Mouse (Mus musculus): ENCODE measurements at regions not wholly inside any gene's neighbourhood (a gene's known extent, or its start where the extent isn't known, plus 50 kb on each side); places are given as distances from the start of the nearest gene placed in this dataset.
"Not testable (repeated sequence)": the region's sequence is repeated elsewhere in the genome, so short reads cannot be mapped to it uniquely, and the experiment has no call there.

- DNase-seq = no peak
These were observed 186.3 kb upstream of the Tmem45b start for GRCm38 (mm10) chr9:31650362-31651130.

DNA sequence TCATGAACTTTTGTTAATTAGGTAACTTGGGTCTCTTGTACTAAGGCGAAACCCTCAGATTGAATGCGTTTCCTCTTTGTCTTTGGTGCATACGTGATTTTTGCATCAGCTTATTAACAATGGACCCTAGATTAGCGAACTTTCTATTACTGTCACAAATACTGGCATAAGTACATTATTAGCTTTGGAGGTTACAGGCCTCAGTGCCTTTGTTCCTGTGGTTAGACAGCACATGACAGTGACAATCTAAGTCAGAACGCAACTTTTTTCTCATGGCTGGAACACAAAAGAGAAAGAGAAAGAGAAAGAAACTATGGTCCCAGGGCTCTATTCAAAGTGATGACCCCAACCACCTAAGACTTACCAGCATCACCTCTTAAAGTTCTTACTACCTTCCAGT, 184.8 kb upstream of the Tmem45b start:
- DNase-seq = no peak

DNA sequence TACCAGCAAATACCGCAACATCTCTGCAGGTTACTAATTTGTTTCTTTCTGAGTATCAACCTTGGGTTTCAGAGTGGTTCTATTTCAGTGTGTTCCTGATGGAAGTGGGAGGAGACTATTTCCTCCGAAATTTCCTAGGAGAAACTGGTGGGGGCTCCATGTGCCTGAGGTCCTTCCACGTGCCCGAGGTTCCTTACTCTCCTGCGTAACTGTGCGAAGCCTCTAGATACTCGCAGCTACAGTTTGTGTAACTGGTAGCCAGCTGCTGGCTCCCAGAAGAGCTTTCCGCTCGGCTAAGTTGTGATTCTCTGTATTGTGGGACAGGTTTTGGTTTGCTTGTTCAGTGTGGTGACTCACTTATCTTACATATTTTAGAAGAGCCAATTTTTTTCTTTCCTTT, 184.3 kb upstream of the Tmem45b start:
- DNase-seq = no peak

GRCm38 (mm10) chr9:31645114-31645513, 180.9 kb upstream of the Tmem45b start:
- no peak for DNase-seq

DNA sequence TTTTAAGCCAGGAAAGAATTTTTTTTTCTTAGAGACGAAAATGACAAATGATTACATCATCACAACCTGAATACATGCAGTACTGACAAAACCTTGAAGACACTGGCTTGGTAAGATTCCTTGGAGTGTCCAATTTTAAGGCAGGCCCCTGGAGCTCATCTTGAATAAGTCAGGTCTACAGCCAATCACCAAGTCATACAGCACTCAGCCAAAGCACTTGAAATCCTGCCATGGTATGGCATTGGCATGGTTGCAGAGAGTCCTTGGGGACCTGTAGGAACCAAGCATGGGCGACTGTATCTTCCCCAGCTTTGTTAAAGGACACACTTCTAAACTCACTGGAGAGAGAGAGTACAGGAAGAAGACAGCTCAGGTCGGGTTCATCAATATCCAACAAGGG, 179.8 kb upstream of the Tmem45b start:
- no peak for DNase-seq

GRCm38 (mm10) chr9:31642169-31642568, 177.9 kb upstream of the Tmem45b start:
- no peak for DNase-seq

- DNase-seq = no peak
These were observed 164.0 kb upstream of the Tmem45b start for GRCm38 (mm10) chr9:31628291-31628690.

- DNase-seq = not testable (repeated sequence)
These were observed 157.3 kb upstream of the Tmem45b start for GRCm38 (mm10) chr9:31621553-31621952.

DNA sequence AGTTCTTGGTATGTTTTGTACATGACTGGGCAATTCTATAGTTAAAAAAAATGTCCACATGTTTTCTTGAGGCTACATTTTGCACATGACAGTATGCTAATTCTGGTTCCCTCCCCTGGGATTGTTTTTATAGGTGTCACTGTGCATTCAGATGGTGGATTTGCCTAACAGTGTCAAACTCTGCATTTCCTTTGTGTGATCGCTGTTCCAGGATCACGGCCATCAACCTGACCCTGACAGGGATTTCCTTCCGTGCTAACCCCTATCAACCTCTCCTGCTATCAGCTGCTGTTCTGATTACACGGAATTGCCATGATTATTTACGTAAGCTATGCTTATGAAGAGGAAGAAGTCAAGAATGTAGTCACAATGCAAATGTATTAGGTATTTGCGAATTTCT, 155.1 kb upstream of the Tmem45b start:
- no peak for DNase-seq

DNA sequence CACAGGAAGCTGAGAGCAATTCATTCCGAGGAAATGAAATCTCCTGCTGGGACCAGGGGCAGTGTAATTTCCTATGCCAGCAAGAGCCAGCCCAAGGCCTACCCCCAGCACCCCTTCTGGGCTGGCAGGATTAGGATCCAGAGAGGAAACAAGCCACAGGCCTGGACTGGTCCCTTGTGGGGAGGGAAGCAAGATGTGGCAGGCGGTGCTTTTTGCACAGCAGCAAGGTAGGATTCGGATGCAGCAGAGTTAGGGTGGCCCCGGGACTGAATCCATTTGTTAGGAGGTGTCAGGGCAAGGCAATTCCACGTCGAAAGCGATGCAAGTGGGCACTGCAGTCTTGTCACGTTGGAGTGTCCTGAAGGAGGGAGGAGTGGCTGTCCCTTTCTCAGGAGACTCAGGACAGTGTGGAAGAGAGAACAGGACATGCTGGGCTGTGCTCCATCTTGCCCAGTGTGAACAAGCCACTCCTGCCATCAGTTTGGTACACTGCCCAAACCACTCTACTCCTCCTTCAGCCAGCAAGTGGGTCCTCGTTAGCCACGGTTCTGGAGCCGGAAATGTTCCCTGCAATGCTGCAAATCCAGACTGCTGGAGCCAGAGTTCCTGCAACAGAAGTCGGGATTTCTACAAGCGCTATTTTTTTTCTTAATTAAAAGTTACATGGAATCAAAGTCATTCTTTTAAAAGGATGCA, 150.1 kb upstream of the Tmem45b start:
- DNase-seq = no peak

- no peak for DNase-seq
These were observed 146.9 kb upstream of the Tmem45b start for GRCm38 (mm10) chr9:31611036-31611695.

- DNase-seq = no peak
These were observed 146.4 kb upstream of the Tmem45b start for GRCm38 (mm10) chr9:31610631-31611030.

GRCm38 (mm10) chr9:31610212-31610611, 145.9 kb upstream of the Tmem45b start:
- peak; percentile 11 for DNase-seq

DNA sequence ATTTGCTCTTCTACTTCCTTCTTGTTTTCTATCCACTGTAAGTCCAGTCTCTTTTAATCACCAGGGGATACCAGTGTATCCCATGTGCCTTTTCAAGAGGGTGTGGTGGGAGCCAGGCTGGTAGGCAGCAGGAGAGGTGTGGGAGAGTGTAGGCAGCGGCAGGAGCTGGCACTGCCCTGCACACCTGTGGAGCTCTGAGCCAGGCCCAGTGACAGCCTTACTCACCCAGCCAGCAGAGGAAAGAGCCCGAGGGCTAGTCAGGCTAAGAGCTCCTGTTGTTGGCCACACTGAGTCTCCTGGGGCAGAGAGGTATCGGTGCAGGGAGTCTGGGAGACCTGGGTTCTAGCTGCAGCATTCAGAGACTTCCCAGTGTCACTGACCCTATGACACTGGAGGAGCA, 145.5 kb upstream of the Tmem45b start:
- DNase-seq = no peak

GRCm38 (mm10) chr9:31608084-31608870, 144.0 kb upstream of the Tmem45b start:
- no peak for DNase-seq

DNA sequence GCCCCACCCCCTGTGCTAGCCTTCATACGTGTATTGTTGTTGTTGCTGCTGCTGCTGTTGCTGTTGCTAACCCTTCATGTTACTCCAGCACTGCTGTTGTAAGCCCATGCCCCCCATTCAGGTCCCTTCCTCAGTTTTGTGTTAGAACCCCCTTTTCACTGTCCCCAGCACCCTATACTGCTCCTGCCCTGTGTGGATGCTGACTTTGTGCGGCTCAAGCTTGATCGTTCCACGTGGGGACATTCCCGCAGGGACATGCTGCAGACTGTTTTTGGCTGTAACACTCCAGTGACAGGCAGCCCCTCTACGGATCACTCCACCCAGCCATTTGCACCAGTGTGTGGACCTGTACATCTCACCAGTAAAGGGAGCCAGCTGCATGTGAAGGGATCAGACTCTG, 142.7 kb upstream of the Tmem45b start:
- no peak for DNase-seq

DNA sequence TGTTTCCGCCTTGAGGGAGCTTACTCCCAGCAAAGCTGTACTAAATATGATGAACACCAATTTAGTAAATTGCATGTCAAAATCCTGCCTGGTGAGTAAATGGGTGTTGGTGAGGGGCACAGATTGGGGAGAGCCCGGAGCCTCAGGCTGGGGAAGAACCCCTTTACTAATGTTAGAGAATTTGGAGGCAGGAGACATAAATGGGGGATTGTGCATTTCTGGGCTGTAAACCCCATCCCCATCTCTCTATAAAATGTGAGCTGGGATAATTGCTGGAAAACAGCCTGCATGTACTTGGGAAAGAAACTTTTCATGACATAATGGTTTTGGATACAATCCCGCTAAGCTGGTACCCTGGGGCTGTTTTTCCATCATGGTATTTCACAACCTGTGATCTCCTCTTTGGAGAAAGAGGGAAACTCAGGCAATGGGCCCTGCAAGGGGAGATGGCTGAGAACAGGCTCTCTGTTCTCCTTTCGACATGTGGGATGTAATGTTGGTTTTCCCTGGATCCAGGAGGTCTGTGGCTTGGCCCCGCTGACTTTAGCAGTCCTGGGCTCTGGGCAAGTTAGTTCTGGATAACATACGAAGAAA, 140.3 kb upstream of the Tmem45b start:
- no peak for DNase-seq

- no peak for DNase-seq
These were observed 138.4 kb upstream of the Tmem45b start for GRCm38 (mm10) chr9:31602707-31603106.

DNA sequence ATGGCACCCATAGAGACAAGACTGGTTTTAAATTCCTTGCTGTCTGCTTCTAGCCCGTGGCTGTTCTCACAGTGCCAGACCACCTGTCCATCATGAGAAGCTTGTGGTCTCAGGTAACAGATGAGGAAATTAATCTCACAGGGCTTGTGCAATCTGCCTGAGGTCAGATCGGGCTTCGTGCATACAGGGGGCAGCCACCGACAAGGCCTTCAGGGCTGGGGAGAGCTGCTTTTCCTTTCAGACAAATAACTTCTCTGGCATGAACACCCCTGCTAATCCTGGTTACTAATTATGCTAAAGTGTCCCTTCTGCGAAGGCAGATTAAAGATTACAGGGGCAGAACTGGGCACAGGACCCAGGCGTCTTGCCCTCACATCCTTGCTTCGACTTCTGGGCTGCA, 130.8 kb upstream of the Tmem45b start:
- no peak for DNase-seq

GRCm38 (mm10) chr9:31587671-31588070, 123.4 kb upstream of the Tmem45b start:
- DNase-seq = no peak

- DNase-seq = no peak
These were observed 119.7 kb upstream of the Tmem45b start for GRCm38 (mm10) chr9:31583983-31584382.

- DNase-seq = no peak
These were observed 118.7 kb upstream of the Tmem45b start for GRCm38 (mm10) chr9:31582947-31583346.
